Mouse (Mus musculus): ENCODE measurements around the gene Krt86. TPM values are rescaled to one million over a fixed set of nuclear protein-coding genes. Genes with fewer than 3 reads are reported as not detected.
A peak's percentile ranks its signal among the peaks of the same experiment; 100 is the strongest.
"Not testable (repeated sequence)": the region's sequence is repeated elsewhere in the genome, so short reads cannot be mapped to it uniquely, and the experiment has no call there.

The Krt86 gene
- polyA plus RNA-seq, 1 experiment: not detected

GRCm38 (mm10) chr15:101494203-101494602 lies 20.9 kb downstream of the Krt86 start:
- Histone ChIP-seq H3K27me3 (ENCODE audit: control insufficient read depth, insufficient read depth, low read length) (no peaks in the 10 kb centered on the region), H3K27ac (ENCODE audit: insufficient read depth, low read length) (no peak overlapping the region), H3K4me1 (ENCODE audit: control insufficient read depth, insufficient read depth, low read length) (no peaks in the 10 kb centered on the region), H3K4me3 (replicated peaks; ENCODE audit: insufficient read depth, low read depth, low read length) (no peak overlapping the region)
- no peak for DNase-seq
- 54% methylated on average over 1 of the region's 1 CpGs for WGBS
- TF ChIP-seq POLR2A (IDR thresholded peaks at IDR 0.05; ENCODE audit: borderline replicate concordance, insufficient read depth, low read length): no peak
- no peak for TF ChIP-seq CTCF (IDR thresholded peaks at IDR 0.05; ENCODE audit: borderline replicate concordance, insufficient read depth, low read depth, low read length)

GRCm38 (mm10) chr15:101495266-101495665 lies 22.0 kb downstream of the Krt86 start:
- 64% methylated on average over 8 of the region's 8 CpGs for WGBS
- no peak for DNase-seq
- Histone ChIP-seq H3K4me3 (replicated peaks; ENCODE audit: insufficient read depth, low read depth, low read length) (no peak overlapping the region), H3K4me1 (ENCODE audit: control insufficient read depth, insufficient read depth, low read length) (no peaks in the 10 kb centered on the region), H3K27me3 (ENCODE audit: control insufficient read depth, insufficient read depth, low read length) (no peaks in the 10 kb centered on the region), H3K27ac (ENCODE audit: insufficient read depth, low read length) (no peak overlapping the region)
- TF ChIP-seq POLR2A (IDR thresholded peaks at IDR 0.05; ENCODE audit: borderline replicate concordance, insufficient read depth, low read length) (no peak), CTCF (IDR thresholded peaks at IDR 0.05; ENCODE audit: borderline replicate concordance, insufficient read depth, low read depth, low read length) (no peak)

- WGBS: 88% methylated on average over 2 of the region's 2 CpGs
- no peaks in the 10 kb centered on the region for H3K27me3 ChIP-seq (ENCODE audit: control insufficient read depth, insufficient read depth, low read length)
- DNase-seq: peak; percentile 21 to 28
- TF ChIP-seq CTCF (IDR thresholded peaks at IDR 0.05; ENCODE audit: borderline replicate concordance, insufficient read depth, low read depth, low read length) (peak; percentile 53; the same call in 1 of the 2 replicates), POLR2A (IDR thresholded peaks at IDR 0.05; ENCODE audit: borderline replicate concordance, insufficient read depth, low read length) (no peak)
- H3K27ac ChIP-seq (ENCODE audit: insufficient read depth, low read length): no peak overlapping the region
- no peaks in the 10 kb centered on the region for H3K4me1 ChIP-seq (ENCODE audit: control insufficient read depth, insufficient read depth, low read length)
- no peak overlapping the region for H3K4me3 ChIP-seq (replicated peaks; ENCODE audit: insufficient read depth, low read depth, low read length)
These were observed 23.9 kb downstream of the Krt86 start for GRCm38 (mm10) chr15:101497181-101497580.

- DNase-seq: peak in 1 of 2 experiments; percentile 4
- TF ChIP-seq POLR2A (IDR thresholded peaks at IDR 0.05; ENCODE audit: borderline replicate concordance, insufficient read depth, low read length) (no peak), CTCF (IDR thresholded peaks at IDR 0.05; ENCODE audit: borderline replicate concordance, insufficient read depth, low read depth, low read length) (no peak)
- WGBS: 30% methylated on average over 14 of the region's 14 CpGs
These were observed 33.8 kb downstream of the Krt86 start for GRCm38 (mm10) chr15:101506896-101507758.

GRCm38 (mm10) chr15:101508247-101508646 lies 35.0 kb downstream of the Krt86 start:
- no peaks in the 10 kb centered on the region for H3K27me3 ChIP-seq (ENCODE audit: control insufficient read depth, insufficient read depth, low read length)
- DNase-seq: no peak
- WGBS: 79% methylated on average over 9 of the region's 9 CpGs
- H3K27ac ChIP-seq (ENCODE audit: insufficient read depth, low read length): no peak overlapping the region
- no peak overlapping the region for H3K4me3 ChIP-seq (replicated peaks; ENCODE audit: insufficient read depth, low read depth, low read length)
- TF ChIP-seq CTCF (IDR thresholded peaks at IDR 0.05; ENCODE audit: borderline replicate concordance, insufficient read depth, low read depth, low read length) (no peak), POLR2A (IDR thresholded peaks at IDR 0.05; ENCODE audit: borderline replicate concordance, insufficient read depth, low read length) (no peak)
- H3K4me1 ChIP-seq (ENCODE audit: control insufficient read depth, insufficient read depth, low read length): no peaks in the 10 kb centered on the region

More at GRCm38 (mm10) chr15:101506896-101507758, 33.8 kb downstream of the Krt86 start:
- Histone ChIP-seq H3K27me3 (ENCODE audit: control insufficient read depth, insufficient read depth, low read length) (no peaks in the 10 kb centered on the region), H3K4me3 (replicated peaks; ENCODE audit: insufficient read depth, low read depth, low read length) (no peak overlapping the region), H3K27ac (ENCODE audit: insufficient read depth, low read length) (no peak overlapping the region), H3K4me1 (ENCODE audit: control insufficient read depth, insufficient read depth, low read length) (no peaks in the 10 kb centered on the region)

- not testable (repeated sequence) for H3K4me3 ChIP-seq (replicated peaks; ENCODE audit: insufficient read depth, low read depth, low read length); H3K4me1 ChIP-seq (ENCODE audit: control insufficient read depth, insufficient read depth, low read length); DNase-seq; H3K27ac ChIP-seq (ENCODE audit: insufficient read depth, low read length); H3K27me3 ChIP-seq (ENCODE audit: control insufficient read depth, insufficient read depth, low read length)
- WGBS: 84% methylated on average over 2 of the region's 2 CpGs
These were observed 43.9 kb downstream of the Krt86 start, which contains the start of gene Gm49425 for GRCm38 (mm10) chr15:101517161-101517560. Gene Gm49425, minus strand, starts transcription at chr15:101517261.

- DNase-seq: peak; percentile 59 to 71
- no peak for TF ChIP-seq POLR2A (IDR thresholded peaks at IDR 0.05; ENCODE audit: borderline replicate concordance, insufficient read depth, low read length)
- peak; percentile 88 for TF ChIP-seq CTCF (IDR thresholded peaks at IDR 0.05; ENCODE audit: borderline replicate concordance, insufficient read depth, low read depth, low read length)
- H3K27ac ChIP-seq (ENCODE audit: insufficient read depth, low read length): no peak overlapping the region
- no peaks in the 10 kb centered on the region for H3K27me3 ChIP-seq (ENCODE audit: control insufficient read depth, insufficient read depth, low read length)
- no peaks in the 10 kb centered on the region for H3K4me1 ChIP-seq (ENCODE audit: control insufficient read depth, insufficient read depth, low read length)
- 10% methylated on average over 2 of the region's 2 CpGs for WGBS
- no peak overlapping the region for H3K4me3 ChIP-seq (replicated peaks; ENCODE audit: insufficient read depth, low read depth, low read length)
These were observed 46.5 kb downstream of the Krt86 start for GRCm38 (mm10) chr15:101519792-101520191.
